Mouse (Mus musculus) hindbrain, embryonic 14.5 days (tissue): Measurements from ENCODE around the gene Rpap1. TPM values are rescaled to one million over a fixed set of nuclear protein-coding genes. Genes with fewer than 3 reads are reported as not detected.

Source experiments
- ATAC-seq: fragments of 200-750 bp; cut with Nextera tagmentation; 2 replicates; pipeline ENCODE4 v1.8.0; 2017; ENCODE audit warnings: moderate number of reproducible peaks, mild to moderate bottlenecking, moderate TSS enrichment, moderate library complexity; ENCODE audit not compliant: low FRiP score
- DNase-seq: peaks from one replicate; pipeline ENCODE4 v3.0.0-alpha.2; 2015; ENCODE audit warnings: low spot score
- H3K27ac ChIP-seq: fragments of 300-500 bp; sonication (generic); 2 replicates; pipeline ENCODE4 v1.5.1; 2014; ENCODE audit warnings: mild to moderate bottlenecking, moderate library complexity
- H3K27me3 ChIP-seq: fragments of 300-500 bp; sonication (generic); 2 replicates; pipeline ENCODE4 v1.6.1; 2014; ENCODE audit warnings: mild to moderate bottlenecking, low read length, mixed read lengths; ENCODE audit not compliant: control insufficient read depth, insufficient read depth
- H3K36me3 ChIP-seq: fragments of 300-500 bp; sonication (generic); replicated peaks from 2 replicates; pipeline ENCODE4 v1.6.1; 2014; ENCODE audit not compliant: control insufficient read depth, insufficient read depth
- H3K4me1 ChIP-seq: fragments of 300-500 bp; sonication (generic); replicated peaks from 2 replicates; pipeline ENCODE4 v1.6.1; 2014; ENCODE audit warnings: antibody characterized with exemption, low read length, mixed read lengths; ENCODE audit not compliant: control insufficient read depth, insufficient read depth
- H3K4me2 ChIP-seq: fragments of 300-500 bp; sonication (generic); replicated peaks from 2 replicates; pipeline ENCODE4 v1.6.1; 2014; ENCODE audit warnings: mild to moderate bottlenecking, moderate library complexity
- H3K4me3 ChIP-seq: fragments of 300-500 bp; sonication (generic); replicated peaks from 2 replicates; pipeline ENCODE4 v1.5.1; 2014; ENCODE audit warnings: mild to moderate bottlenecking, low read length
- H3K9ac ChIP-seq: fragments of 300-500 bp; sonication (generic); 2 replicates; pipeline ENCODE4 v1.6.1; 2014
- H3K9me3 ChIP-seq: fragments of 300-500 bp; sonication (generic); 2 replicates; pipeline ENCODE4 v1.6.1; 2016; ENCODE audit warnings: low read length; ENCODE audit not compliant: control insufficient read depth
- WGBS: fragments of 180-500 bp; shearing (Covaris S2); extraction: QIAGEN DNeasy Blood & Tissue Kit; methylation state at CpG from one replicate; pipeline ENCODE4 v1.1.7; 2014; 5-methylcytosine and 5-hydroxymethylcytosine counted together
- polyA plus RNA-seq: library from polyadenylated mRNA; unstranded; fragments of >200 nt; fragmentation: Nextera tagmentation; extraction: Ambion mirVana; gene quantifications from 2 replicates; pipeline ENCODE4 v1.2.1, GENCODE M21; 2014

Gene Rpap1
- polyA plus RNA-seq, 1 experiment from 2014 or later = 18.1 TPM

DNA sequence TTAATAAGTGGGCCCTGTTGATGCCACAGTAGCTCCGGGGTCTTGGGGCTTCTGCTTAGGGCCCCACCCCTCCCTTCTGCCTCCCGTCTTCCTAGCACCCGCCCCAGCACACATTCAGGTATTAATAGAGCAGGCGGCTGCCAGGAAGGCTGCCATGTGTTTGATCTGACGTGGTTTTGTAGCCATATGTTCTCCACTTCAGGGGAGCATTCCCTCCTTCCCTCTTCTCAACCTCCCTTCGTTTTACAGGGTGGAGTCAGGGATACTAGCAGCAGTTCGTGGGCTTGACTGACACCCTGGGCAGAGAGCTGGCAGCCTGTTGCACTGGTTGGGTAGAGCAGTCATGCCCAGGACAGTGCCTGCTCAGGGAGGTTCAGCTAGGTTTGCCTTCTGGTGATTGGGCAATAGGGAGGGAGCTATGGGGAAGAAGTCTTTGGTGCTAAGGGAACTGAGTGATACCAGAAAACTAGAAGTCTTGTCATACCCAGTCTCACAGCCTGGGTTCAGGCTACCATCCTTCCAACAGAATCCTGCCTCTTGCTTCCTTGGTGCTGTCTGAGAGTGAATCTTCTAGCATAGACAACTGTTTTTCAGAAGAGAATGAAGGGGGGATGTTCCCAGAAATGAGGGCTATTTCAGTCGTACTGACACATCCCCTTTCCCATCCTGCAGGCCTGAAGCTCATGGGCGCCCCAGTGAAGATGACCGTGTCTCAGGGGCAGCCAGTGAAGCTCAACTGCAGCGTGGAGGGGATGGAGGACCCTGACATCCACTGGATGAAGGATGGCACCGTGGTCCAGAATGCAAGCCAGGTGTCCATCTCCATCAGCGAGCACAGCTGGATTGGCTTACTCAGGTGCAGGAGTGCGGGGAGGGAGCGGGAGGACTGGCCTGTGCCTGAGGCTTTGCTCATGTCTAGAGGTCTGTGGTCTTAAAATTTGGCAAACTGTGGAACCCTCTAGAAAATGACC lies 13.8 kb upstream of the Rpap1 start:
- Histone ChIP-seq H3K36me3 (0 out of 2 replicates have a peak, but pooled peaks cover 3% of the 10 kb centered on the region), H3K4me2 (peak overlapping the region; percentile 96), H3K27me3 (peaks cover 16% of the 10 kb centered on the region; the same call in 1 of the 2 replicates), H3K4me1 (peaks cover 41% of the 10 kb centered on the region; the same call in 1 of the 2 replicates), H3K4me3 (peak overlapping the region; percentile 94), H3K27ac (no peak overlapping the region), H3K9me3 (no peaks in the 10 kb centered on the region), H3K9ac (peak overlapping the region; percentile 84)
- DNase-seq = no peak
- ATAC-seq = no peak
- WGBS = 50% methylated on average over 15 of the region's 15 CpGs

DNA sequence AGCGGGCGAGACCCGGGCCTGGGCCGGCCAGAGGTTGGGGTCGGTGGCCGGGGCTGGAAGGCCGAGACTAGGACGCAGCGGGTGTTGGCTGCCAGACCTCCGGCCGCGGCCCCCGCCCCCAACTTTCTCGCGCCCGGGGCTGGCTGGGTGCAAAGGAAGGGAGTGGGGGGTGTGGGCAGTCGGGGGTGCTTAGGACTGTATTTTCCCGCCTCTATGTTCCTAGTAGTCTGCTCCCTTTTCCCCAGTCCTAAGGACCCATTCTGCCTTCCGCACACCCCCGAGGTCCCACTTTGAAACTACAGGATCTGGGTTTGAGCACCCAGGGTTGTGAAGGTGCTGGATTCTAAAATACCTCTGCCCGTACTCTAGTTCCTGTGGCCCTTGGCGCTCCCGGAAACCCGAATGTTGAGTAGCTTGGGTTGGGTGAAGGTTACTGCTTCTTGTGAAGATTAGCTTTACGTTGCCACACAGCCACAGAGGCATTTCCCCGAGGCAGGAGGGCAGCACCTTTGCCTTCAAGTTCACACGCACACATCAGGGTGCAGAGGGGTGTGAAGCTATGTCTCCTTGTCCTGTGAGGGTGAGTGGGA lies 12.7 kb upstream of the Rpap1 start:
- no peaks in the 10 kb centered on the region for H3K9me3 ChIP-seq
- DNase-seq = no peak
- H3K4me1 ChIP-seq = peaks cover 38% of the 10 kb centered on the region; the same call in 1 of the 2 replicates
- H3K9ac ChIP-seq = peak overlapping the region; percentile 84
- H3K27me3 ChIP-seq = peaks cover 16% of the 10 kb centered on the region; the same call in 1 of the 2 replicates
- H3K27ac ChIP-seq = peak overlapping the region; percentile 47; the same call in 1 of the 2 replicates
- peak overlapping the region; percentile 94 for H3K4me3 ChIP-seq
- H3K36me3 ChIP-seq = no peaks in the 10 kb centered on the region
- under 1% methylated on average over 27 of the region's 27 CpGs for WGBS
- H3K4me2 ChIP-seq = peak overlapping the region; percentile 96
- ATAC-seq = peak; percentile 38; the same call in 1 of the 2 replicates

DNA sequence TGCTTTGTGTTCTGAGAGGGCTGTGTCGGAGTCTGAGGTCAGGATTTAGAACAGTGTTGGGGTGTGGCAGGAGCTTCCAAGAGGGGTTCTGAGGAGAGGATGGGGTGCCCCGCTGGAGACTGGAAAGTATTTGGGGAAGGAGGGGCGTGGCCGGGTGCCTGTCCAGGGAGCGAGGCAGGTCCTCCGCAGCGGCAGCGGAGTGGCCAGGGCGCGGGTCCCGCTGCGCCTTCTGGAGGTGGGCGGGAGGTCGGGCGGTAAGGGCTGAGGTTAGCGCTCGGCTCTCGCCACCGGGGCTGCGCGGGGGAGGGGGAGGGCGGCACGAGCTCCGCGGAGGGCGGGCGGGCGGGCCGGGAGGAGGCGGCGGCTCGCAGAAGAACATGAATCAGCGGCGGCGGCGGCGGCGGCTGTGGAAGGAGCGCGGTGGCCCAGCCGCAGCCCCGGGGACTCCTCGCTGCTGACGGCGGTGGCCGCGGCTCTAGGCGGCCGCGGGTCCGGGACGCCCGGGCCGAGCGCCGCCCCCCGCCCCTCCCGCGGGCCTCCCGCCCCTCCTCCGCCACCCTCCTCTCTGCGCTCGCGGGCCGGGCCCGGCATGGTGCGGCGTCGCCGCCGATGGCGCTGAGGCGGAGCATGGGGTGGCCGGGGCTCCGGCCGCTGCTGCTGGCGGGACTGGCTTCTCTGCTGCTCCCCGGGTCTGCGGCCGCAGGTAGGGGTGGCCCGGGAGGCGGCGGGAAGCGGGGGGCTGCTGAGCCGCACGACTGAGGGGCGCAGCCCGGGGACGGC lies 12.0 kb upstream of the Rpap1 start:
- no peaks in the 10 kb centered on the region for H3K9me3 ChIP-seq
- peak overlapping the region; percentile 47 for H3K27ac ChIP-seq
- H3K9ac ChIP-seq = peak overlapping the region; percentile 84
- H3K4me1 ChIP-seq = peaks cover 33% of the 10 kb centered on the region; the same call in 1 of the 2 replicates
- H3K4me2 ChIP-seq = peak overlapping the region; percentile 96
- peak overlapping the region; percentile 94 for H3K4me3 ChIP-seq
- WGBS = under 1% methylated on average over 57 of the region's 89 CpGs
- no peak for DNase-seq
- H3K27me3 ChIP-seq = peaks cover 16% of the 10 kb centered on the region; the same call in 1 of the 2 replicates
- peak; percentile 66 for ATAC-seq
- no peaks in the 10 kb centered on the region for H3K36me3 ChIP-seq

DNA sequence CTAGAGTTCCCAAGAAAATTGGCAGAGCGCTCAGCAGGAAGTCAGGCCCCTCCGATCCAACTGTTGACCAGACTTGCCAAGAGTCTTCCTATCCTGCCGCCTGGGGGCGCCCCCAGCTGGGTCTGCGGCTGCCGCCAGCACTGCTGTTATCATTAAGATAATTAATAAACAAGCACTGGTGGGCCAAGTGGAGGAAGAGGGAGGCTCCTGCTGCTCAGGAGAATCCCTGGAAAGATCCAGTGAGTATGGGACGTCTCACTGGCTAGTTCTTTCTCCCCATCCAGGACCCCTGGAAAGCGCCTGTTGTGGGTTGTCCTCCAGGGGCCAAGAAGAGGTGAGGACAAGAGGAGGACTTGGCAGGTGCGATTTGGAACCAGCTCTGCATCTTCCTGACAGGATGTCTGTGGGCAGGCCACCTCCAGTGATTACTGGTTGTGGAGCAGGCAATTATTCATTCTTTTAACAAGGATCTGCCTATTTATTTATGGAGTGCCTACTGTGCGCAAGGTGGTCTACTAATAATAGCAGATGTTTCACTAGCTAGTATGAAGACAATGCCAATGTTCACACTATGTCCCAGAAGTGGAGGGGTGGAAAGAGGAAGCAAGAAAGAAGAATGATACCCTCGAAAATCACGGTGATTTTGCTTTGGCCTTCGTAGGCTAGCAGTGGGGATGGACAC lies 11.1 kb upstream of the Rpap1 start:
- Histone ChIP-seq H3K9ac (no peak overlapping the region), H3K9me3 (no peaks in the 10 kb centered on the region), H3K27ac (no peak overlapping the region), H3K4me3 (peak overlapping the region; percentile 94), H3K4me2 (no peak overlapping the region), H3K36me3 (no peaks in the 10 kb centered on the region), H3K4me1 (peaks cover 23% of the 10 kb centered on the region; the same call in 1 of the 2 replicates), H3K27me3 (peaks cover 16% of the 10 kb centered on the region; the same call in 1 of the 2 replicates)
- no peak for ATAC-seq
- DNase-seq = peak; percentile 56
- 12% methylated on average over 13 of the region's 13 CpGs for WGBS

DNA sequence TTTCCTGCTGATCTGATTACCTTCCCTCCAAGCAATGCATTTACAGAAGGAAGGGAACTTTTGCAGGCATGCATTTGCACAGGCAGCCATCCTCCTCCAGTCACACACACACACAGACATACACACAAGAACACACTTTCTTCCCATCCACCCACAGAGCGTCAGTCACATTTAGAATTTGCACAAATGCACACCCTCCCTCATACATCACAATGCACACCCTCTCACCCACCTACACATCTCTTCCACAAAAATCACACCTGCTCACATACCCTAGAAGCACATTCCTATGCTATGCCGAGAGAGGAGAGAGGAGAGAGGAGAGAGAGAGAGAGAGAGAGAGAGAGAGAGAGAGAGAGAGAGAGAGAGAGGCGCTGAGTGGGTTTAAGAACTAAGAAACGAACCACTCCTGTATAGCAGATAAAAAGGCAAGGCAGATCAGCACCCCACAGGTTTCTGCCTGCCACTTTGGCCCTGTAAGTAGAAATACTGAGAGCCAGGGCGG lies 10.0 kb upstream of the Rpap1 start, which contains the start of gene Tyro3:
Gene Tyro3 (plus strand): TSS at position 455 of the 505 bp plus-strand sequence.
- Histone ChIP-seq H3K27me3 (peaks cover 16% of the 10 kb centered on the region; the same call in 1 of the 2 replicates), H3K27ac (no peak within 1 kb of the TSS), H3K4me1 (peaks cover 17% of the 10 kb centered on the region; the same call in 1 of the 2 replicates), H3K9me3 (no peaks in the 10 kb centered on the region), H3K9ac (no peak within 1 kb of the TSS), H3K4me2 (no peak within 1 kb of the TSS), H3K36me3 (no peaks in the 10 kb centered on the region), H3K4me3 (no peak within 1 kb of the TSS)
- WGBS = 67% methylated on average over 5 of the region's 5 CpGs
- ATAC-seq (no peak), DNase-seq (no peak)

DNA sequence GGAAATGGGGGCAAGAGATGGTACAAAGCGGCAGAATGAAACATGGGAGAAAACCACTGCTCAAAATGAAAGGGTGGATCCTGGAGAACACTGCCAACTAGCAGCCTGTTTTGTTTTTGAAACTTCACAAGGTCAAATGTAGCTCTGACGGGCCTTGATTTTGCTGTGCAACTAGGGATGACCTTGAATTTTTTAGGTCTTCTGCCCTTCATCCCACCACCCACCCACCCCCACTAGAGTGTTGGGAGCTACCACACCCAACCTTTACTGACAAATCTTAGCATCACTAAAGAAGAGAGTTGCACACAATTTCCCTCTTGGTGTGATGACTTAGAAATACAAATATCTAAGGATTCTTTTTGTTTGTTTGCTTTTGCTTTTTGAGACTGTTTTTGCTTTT lies 2.7 kb upstream of the Rpap1 start:
- Histone ChIP-seq H3K9me3 (no peaks in the 10 kb centered on the region), H3K4me1 (peaks cover 7% of the 10 kb centered on the region), H3K27me3 (no peaks in the 10 kb centered on the region), H3K27ac (no peak overlapping the region), H3K4me2 (no peak overlapping the region), H3K36me3 (no peaks in the 10 kb centered on the region), H3K9ac (no peak overlapping the region), H3K4me3 (no peak overlapping the region)
- no peak for ATAC-seq
- no peak for DNase-seq
- 97% methylated on average over 2 of the region's 2 CpGs for WGBS

DNA sequence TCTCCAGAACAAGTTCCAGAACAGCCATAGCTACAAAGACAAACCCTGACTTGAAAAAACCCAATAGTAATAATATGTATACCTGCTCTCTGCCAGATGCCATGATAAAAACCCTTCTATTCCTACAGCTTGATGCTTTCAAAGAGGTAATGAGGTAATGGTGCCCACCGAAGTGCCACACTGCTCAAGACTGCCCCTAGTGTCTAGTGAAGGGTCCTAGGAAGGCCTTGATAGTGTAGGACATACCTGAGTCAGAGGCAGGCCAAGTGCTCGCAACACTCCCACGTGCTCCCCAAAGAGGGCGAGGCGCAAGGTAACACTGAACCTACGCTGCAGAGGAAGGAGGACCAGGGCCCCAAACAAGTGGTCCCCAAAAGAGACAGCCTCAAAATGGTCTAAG lies 20.1 kb downstream of the Rpap1 start:
- 93% methylated on average over 6 of the region's 6 CpGs for WGBS
- no peak for ATAC-seq

DNA sequence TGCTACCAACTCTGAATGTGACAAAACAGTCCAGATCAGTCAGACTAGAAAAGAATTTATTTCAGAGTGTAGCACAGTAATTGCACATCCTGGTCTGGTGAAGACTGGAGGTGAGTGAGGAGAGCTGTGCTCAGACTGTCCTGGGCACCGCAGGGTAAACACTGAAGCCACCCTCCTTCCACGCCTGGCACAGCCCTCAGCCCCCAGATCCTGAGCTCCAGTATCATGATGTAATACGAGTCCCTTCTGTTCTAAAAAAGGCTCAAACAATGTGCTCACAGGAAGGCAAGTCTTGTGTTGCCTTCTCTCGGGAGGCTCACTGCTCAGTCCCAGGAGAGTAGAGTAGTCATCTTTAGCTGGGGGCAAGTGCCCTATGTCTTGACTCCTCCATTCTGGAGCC lies 23.4 kb downstream of the Rpap1 start:
- H3K36me3 ChIP-seq = peaks cover 36% of the 10 kb centered on the region
- DNase-seq (no peak), ATAC-seq (no peak)
- no peak overlapping the region for H3K9ac ChIP-seq
- no peak overlapping the region for H3K27ac ChIP-seq
- no peaks in the 10 kb centered on the region for H3K4me1 ChIP-seq
- H3K9me3 ChIP-seq = no peaks in the 10 kb centered on the region
- WGBS = 81% methylated on average over 4 of the region's 4 CpGs
- no peak overlapping the region for H3K4me2 ChIP-seq
- no peak overlapping the region for H3K4me3 ChIP-seq
- H3K27me3 ChIP-seq = peaks cover 27% of the 10 kb centered on the region

More for the DNA sequence above, 20.1 kb downstream of the Rpap1 start:
- H3K27me3 ChIP-seq = no peaks in the 10 kb centered on the region
- peaks cover 68% of the 10 kb centered on the region for H3K36me3 ChIP-seq
- no peak overlapping the region for H3K9ac ChIP-seq
- no peak overlapping the region for H3K4me3 ChIP-seq
- H3K4me2 ChIP-seq = no peak overlapping the region
- no peaks in the 10 kb centered on the region for H3K4me1 ChIP-seq
- no peak for DNase-seq
- H3K27ac ChIP-seq = no peak overlapping the region
- no peaks in the 10 kb centered on the region for H3K9me3 ChIP-seq
